Mouse (Mus musculus) thymus, adult 2 months (tissue): ENCODE data around the gene Srebf1. TPM values are rescaled to one million over a fixed set of nuclear protein-coding genes. Genes with fewer than 3 reads are reported as not detected.

Source experiments
- DNase-seq: peaks from one replicate; pipeline ENCODE4 v3.0.0; 2021
- H3K27ac ChIP-seq: fragments of 200-500 bp; 2 replicates; pipeline ENCODE4 v1.5.1; 2012; ENCODE audit warnings: low read length, control low read depth; ENCODE audit not compliant: control insufficient read depth, insufficient read depth
- H3K27me3 ChIP-seq: fragments of 200-500 bp; 2 replicates; pipeline ENCODE4 v1.6.1; 2012; ENCODE audit warnings: mild to moderate bottlenecking, low read length, moderate library complexity, mixed read lengths; ENCODE audit not compliant: control insufficient read depth, insufficient read depth
- H3K36me3 ChIP-seq: fragments of 200-500 bp; 2 replicates; pipeline ENCODE4 v1.6.1; 2012; ENCODE audit warnings: mild to moderate bottlenecking, low read length, moderate library complexity; ENCODE audit not compliant: control insufficient read depth, insufficient read depth
- H3K4me1 ChIP-seq: fragments of 200-500 bp; replicated peaks from 2 replicates; pipeline ENCODE4 v1.6.1; 2012; ENCODE audit warnings: low read length; ENCODE audit not compliant: control insufficient read depth, insufficient read depth
- H3K4me3 ChIP-seq: fragments of 200-500 bp; 2 replicates; pipeline ENCODE4 v1.5.1; 2012; ENCODE audit warnings: mild to moderate bottlenecking, low read length, control low read depth, moderate library complexity; ENCODE audit not compliant: control insufficient read depth, insufficient read depth
- CTCF ChIP-seq: fragments of 200-500 bp; IDR thresholded peaks from 2 replicates; pipeline ENCODE4 v1.5.1; 2012; ENCODE audit warnings: mild to moderate bottlenecking, control low read depth, low read length, moderate library complexity, borderline replicate concordance; ENCODE audit not compliant: control insufficient read depth, poor library complexity, insufficient read depth; ENCODE audit errors: extremely low read depth
- POLR2A ChIP-seq: fragments of 200-500 bp; IDR thresholded peaks from 2 replicates; pipeline ENCODE4 v1.6.1; 2012; ENCODE audit warnings: mild to moderate bottlenecking, low read length, control low read depth, moderate library complexity; ENCODE audit not compliant: control insufficient read depth, poor library complexity, insufficient read depth; ENCODE audit errors: extremely low read depth
- WGBS: fragments of 180-500 bp; shearing (Covaris S2); methylation state at CpG from one replicate; pipeline ENCODE4 v1.1.7; 2018; 5-methylcytosine and 5-hydroxymethylcytosine counted together
- polyA plus RNA-seq: library from polyadenylated mRNA; depleted of rRNA; stranded (reverse); fragments of >200 nt; gene quantifications from 2 replicates; pipeline ENCODE4 v1.2.3, GENCODE M21; 2012

Gene Srebf1
- polyA plus RNA-seq, 1 experiment: 466 TPM

DNA sequence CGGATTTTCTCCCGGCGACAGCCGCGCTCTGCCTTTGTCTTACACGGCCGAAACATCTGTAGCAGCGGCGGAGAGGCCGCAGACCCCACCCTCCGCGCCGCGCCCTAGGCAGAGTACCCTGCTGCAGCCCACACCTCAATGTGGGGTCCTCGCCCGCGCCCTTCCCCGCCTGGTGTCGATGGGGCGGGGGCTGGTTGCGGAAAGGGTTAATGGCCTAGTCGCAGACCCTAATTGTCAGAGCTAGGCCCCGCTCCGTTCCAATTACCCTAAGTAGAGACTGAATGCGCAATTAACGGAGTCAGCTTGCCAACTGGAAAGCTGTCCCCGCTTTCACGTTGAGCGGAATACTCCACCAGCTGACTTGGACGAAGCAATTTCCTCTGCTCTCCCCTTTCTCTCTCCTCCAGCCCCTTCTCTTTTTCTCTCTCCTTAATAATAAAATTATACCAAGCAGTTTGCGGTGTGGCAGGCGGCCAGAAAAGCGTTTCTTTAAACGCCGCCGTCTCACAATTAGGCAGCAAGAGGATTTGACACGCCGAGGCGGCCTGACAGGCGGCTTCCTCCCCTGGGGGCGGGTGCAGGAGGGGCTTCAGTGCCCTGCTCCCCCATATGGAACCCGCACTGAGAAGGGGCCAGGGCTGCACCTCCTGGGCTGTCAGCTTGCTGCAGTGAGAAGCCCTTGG lies 45.3 kb downstream of the Srebf1 start:
- H3K36me3 ChIP-seq: no peaks in the 10 kb centered on the region
- peak; percentile 33 for DNase-seq
- WGBS: 5% methylated on average over 42 of the region's 42 CpGs
- peaks cover 39% of the 10 kb centered on the region for H3K4me1 ChIP-seq
- peak overlapping the region; percentile 47 for H3K4me3 ChIP-seq
- no peak overlapping the region for H3K27ac ChIP-seq
- TF ChIP-seq POLR2A (no peak), CTCF (no peak)
- no peaks in the 10 kb centered on the region for H3K27me3 ChIP-seq

GRCm38 (mm10) chr11:60176182-60176974 lies 46.0 kb downstream of the Srebf1 start:
- H3K36me3 ChIP-seq: no peaks in the 10 kb centered on the region
- 0 out of 2 replicates have a peak, but pooled peaks have one; percentile 7 for TF ChIP-seq POLR2A
- no peak for TF ChIP-seq CTCF
- H3K4me3 ChIP-seq: peak overlapping the region; percentile 47
- H3K27me3 ChIP-seq: no peaks in the 10 kb centered on the region
- peak; percentile 68 for DNase-seq
- under 1% methylated on average over 71 of the region's 71 CpGs for WGBS
- H3K27ac ChIP-seq: no peak overlapping the region
- peaks cover 39% of the 10 kb centered on the region for H3K4me1 ChIP-seq

DNA sequence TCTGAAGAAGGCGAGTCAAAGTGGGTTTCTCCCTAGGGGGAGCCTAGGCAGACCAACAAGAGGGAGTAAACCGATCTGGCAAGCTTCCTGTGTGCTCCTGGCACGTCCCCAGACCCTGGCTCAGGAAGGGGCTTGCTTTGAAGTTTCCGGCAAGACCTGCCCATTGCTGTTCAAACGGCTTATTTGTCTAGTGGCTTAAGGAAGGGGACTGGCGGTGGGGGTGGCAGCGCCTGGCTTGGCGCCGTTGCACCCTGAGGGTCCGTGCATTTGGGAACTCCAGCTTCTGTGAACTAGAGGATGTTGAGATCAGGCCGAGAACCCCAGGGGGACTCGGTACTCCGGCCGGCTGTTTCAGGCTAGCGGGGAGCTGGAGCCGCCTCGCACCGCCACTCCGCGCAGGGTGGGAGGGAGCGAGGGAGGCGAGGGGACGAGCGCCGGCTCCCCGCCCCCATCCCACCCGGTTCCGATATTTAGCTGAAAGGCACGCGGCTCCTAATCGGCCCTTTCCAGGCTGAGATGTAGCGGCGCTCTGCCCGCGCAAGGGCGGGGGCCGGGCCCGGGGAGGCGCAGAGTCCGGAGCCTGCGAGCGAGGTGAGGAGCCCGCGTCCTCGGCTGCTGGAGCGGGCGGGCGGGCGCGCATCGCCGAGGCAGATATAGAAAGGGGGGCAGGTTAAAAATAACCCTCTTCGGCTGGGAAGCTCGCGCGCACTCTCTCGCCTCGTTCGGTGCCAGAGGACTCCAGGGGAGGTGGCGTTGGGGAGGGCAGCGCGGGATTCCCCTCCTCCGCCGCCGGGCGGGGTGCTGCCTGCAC lies 46.8 kb downstream of the Srebf1 start:
- no peak overlapping the region for H3K27ac ChIP-seq
- no peaks in the 10 kb centered on the region for H3K27me3 ChIP-seq
- H3K4me1 ChIP-seq: peaks cover 41% of the 10 kb centered on the region
- peak; percentile 33 for DNase-seq
- under 1% methylated on average over 66 of the region's 66 CpGs for WGBS
- H3K4me3 ChIP-seq: peak overlapping the region; percentile 47
- TF ChIP-seq POLR2A: peak; percentile 15; the same call in 1 of the 2 replicates
- no peak for TF ChIP-seq CTCF
- H3K36me3 ChIP-seq: no peaks in the 10 kb centered on the region

DNA sequence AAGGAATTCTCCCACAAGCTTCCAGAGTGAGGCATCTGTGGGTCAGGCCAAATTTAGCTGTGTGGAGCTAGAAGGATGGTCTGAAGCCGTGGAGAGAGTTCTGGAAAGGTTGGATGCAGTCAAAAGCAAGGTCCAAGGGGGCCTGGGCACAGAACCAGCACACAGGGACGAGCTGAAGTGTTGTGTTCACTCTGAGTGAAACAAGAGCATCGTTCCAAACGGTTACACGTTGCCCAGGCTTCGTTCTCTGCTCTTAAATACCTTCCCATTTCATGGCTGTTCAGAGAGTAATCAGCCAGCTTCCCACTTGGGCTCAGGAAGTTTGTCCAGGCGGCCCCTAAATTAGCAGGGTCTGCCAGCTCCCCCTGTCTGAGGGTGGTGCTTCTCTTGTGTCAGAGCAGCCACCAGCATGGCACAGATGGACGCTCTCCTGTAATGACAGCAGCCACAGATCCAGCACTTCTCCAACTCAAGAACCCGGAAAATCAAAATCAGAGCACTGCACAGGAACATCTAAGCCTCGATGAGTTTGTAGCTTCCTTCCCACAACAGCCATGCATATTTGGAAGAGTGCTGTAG lies 48.7 kb downstream of the Srebf1 start:
- H3K4me3 ChIP-seq: no peak overlapping the region
- WGBS: 89% methylated on average over 10 of the region's 10 CpGs
- no peaks in the 10 kb centered on the region for H3K36me3 ChIP-seq
- no peak overlapping the region for H3K27ac ChIP-seq
- H3K4me1 ChIP-seq: peaks cover 41% of the 10 kb centered on the region
- no peak for DNase-seq
- H3K27me3 ChIP-seq: no peaks in the 10 kb centered on the region
- TF ChIP-seq POLR2A: no peak
- no peak for TF ChIP-seq CTCF

GRCm38 (mm10) chr11:60172074-60172473 lies 50.3 kb downstream of the Srebf1 start:
- H3K27me3 ChIP-seq: no peaks in the 10 kb centered on the region
- TF ChIP-seq CTCF (no peak), POLR2A (no peak)
- no peak overlapping the region for H3K4me3 ChIP-seq
- no peaks in the 10 kb centered on the region for H3K36me3 ChIP-seq
- H3K27ac ChIP-seq: no peak overlapping the region
- 99% methylated on average over 3 of the region's 3 CpGs for WGBS
- peaks cover 30% of the 10 kb centered on the region for H3K4me1 ChIP-seq
- DNase-seq: no peak

GRCm38 (mm10) chr11:60168780-60169179 lies 53.6 kb downstream of the Srebf1 start:
- WGBS: 90% methylated on average over 9 of the region's 9 CpGs

More at GRCm38 (mm10) chr11:60168780-60169179, 53.6 kb downstream of the Srebf1 start:
- Histone ChIP-seq H3K36me3 (no peaks in the 10 kb centered on the region), H3K27ac (no peak overlapping the region), H3K4me1 (peaks cover 8% of the 10 kb centered on the region), H3K27me3 (no peaks in the 10 kb centered on the region), H3K4me3 (no peak overlapping the region)
- no peak for DNase-seq
- TF ChIP-seq CTCF: no peak
- no peak for TF ChIP-seq POLR2A
